In genomic region chr8:94978131-94978530, GRCm38 (mm10) we compare ENCODE assay signal across 8 mouse cellular contexts. TPM values are rescaled to one million over a fixed set of nuclear protein-coding genes. Genes with fewer than 3 reads are reported as not detected.
A peak's percentile ranks its signal among the peaks of the same experiment; 100 is the strongest.
DNase-seq lines count a peak whose midpoint lies in the region; ATAC-seq and TF ChIP-seq lines count a peak whose summit lies in the region.

No protein-coding gene starts in this region.

- peak overlapping the region; percentile 40; the same call in 1 of the 2 replicates for H3K4me3 ChIP-seq in heart, embryonic 13.5 days
- peak overlapping the region; percentile 59 for H3K4me3 ChIP-seq in thymus, adult 2 months (ENCODE audit: control insufficient read depth, insufficient read depth, low read length)
- H3K4me3 ChIP-seq in midbrain, embryonic 11.5 days (ENCODE audit: low read depth, low read length): no peak overlapping the region

- peak overlapping the region; percentile 61; the same call in 1 of the 2 replicates for H3K4me2 ChIP-seq in heart, embryonic 13.5 days
- no peak overlapping the region for H3K4me2 ChIP-seq in midbrain, embryonic 11.5 days

- H3K9me3 ChIP-seq in heart, embryonic 13.5 days: no peaks in the 10 kb centered on the region
- no peaks in the 10 kb centered on the region for H3K9me3 ChIP-seq in midbrain, embryonic 11.5 days (ENCODE audit: control insufficient read depth, low read length)

- WGBS in heart, embryonic 13.5 days: 47% methylated on average over 9 of the region's 9 CpGs
- WGBS in thymus, adult 2 months: 5% methylated on average over 9 of the region's 9 CpGs
- WGBS in midbrain, embryonic 11.5 days: 59% methylated on average over 9 of the region's 9 CpGs

- TF ChIP-seq CTCF in thymus, adult 2 months (IDR thresholded peaks at IDR 0.05; ENCODE audit: borderline replicate concordance, control insufficient read depth, extremely low read depth, insufficient read depth, low read length, poor library complexity): no peak

- no peak for TF ChIP-seq POLR2A in thymus, adult 2 months (IDR thresholded peaks at IDR 0.05; ENCODE audit: control insufficient read depth, extremely low read depth, insufficient read depth, low read length, poor library complexity)

- DNase-seq in heart, adult 8-10 months (ENCODE audit: low spot score): no peak
- DNase-seq in thymus, adult 2 months: peak; percentile 49
- DNase-seq in thymus, postnatal 0 days (ENCODE audit: low spot score): no peak
- no peak for DNase-seq in midbrain, embryonic 11.5 days (ENCODE audit: low spot score, missing footprints)
- DNase-seq in ovary, postnatal 36 days (ENCODE audit: low spot score): no peak
- DNase-seq in adrenal gland, postnatal 36 days: no peak
- no peak for DNase-seq in right cerebral cortex, postnatal 36 days (ENCODE audit: low spot score in 2 of 2)

- no peaks in the 10 kb centered on the region for H3K36me3 ChIP-seq in heart, embryonic 13.5 days
- no peaks in the 10 kb centered on the region for H3K36me3 ChIP-seq in thymus, adult 2 months (ENCODE audit: control insufficient read depth, insufficient read depth, low read length)
- no peaks in the 10 kb centered on the region for H3K36me3 ChIP-seq in midbrain, embryonic 11.5 days (ENCODE audit: control insufficient read depth, insufficient read depth, low read length)

- no peak overlapping the region for H3K9ac ChIP-seq in heart, embryonic 13.5 days
- no peak overlapping the region for H3K9ac ChIP-seq in midbrain, embryonic 11.5 days (ENCODE audit: low read length)

- ATAC-seq in heart, embryonic 13.5 days (ENCODE audit: extremely low read depth, insufficient number of reproducible peaks, low FRiP score, low TSS enrichment): no peak
- peak; percentile 33 for ATAC-seq in midbrain, embryonic 11.5 days (ENCODE audit: low FRiP score)

- H3K27me3 ChIP-seq in heart, embryonic 13.5 days (replicated peaks): peaks cover 63% of the 10 kb centered on the region
- no peaks in the 10 kb centered on the region for H3K27me3 ChIP-seq in thymus, adult 2 months (ENCODE audit: control insufficient read depth, insufficient read depth, low read length)
- H3K27me3 ChIP-seq in midbrain, embryonic 11.5 days (ENCODE audit: control insufficient read depth, insufficient read depth, low read length): peaks cover 3% of the 10 kb centered on the region; the same call in 1 of the 2 replicates

- H3K27ac ChIP-seq in heart, embryonic 13.5 days (replicated peaks): no peak overlapping the region
- H3K27ac ChIP-seq in thymus, adult 2 months (ENCODE audit: control insufficient read depth, insufficient read depth, low read length): peak overlapping the region; percentile 65; the same call in 1 of the 2 replicates
- no peak overlapping the region for H3K27ac ChIP-seq in midbrain, embryonic 11.5 days (ENCODE audit: low read depth, low read length)

- peaks cover 41% of the 10 kb centered on the region for H3K4me1 ChIP-seq in heart, embryonic 13.5 days
- H3K4me1 ChIP-seq in thymus, adult 2 months (replicated peaks; ENCODE audit: control insufficient read depth, insufficient read depth, low read length): peaks cover 87% of the 10 kb centered on the region
- H3K4me1 ChIP-seq in midbrain, embryonic 11.5 days (ENCODE audit: control insufficient read depth, insufficient read depth, low read length): peaks cover 19% of the 10 kb centered on the region

RNA-seq across cellular contexts. Expression of gene Adgrg1, which starts 3.6 kb away (rescaled TPM):
- 4.4 and 4.7 TPM in 2 replicates for polyA plus RNA-seq in heart, embryonic 13.5 days (2015; fragmentation: Nextera tagmentation; extraction: Ambion mirVana)
- 10 to 100 TPM; 41.3 to 63.6 (median 51.8) TPM for total RNA-seq in heart, adult 8-10 months (2022)
- 146 and 166 TPM in 2 replicates for polyA plus RNA-seq in thymus, adult 2 months (2012; rRNA removed)
- polyA plus RNA-seq in thymus, postnatal 0 days (2015; fragmentation: Nextera tagmentation; extraction: Ambion mirVana): 37.8 and 43.2 TPM in 2 replicates
- 153 and 157 TPM in 2 replicates for polyA plus RNA-seq in midbrain, embryonic 11.5 days (2014; fragmentation: Nextera tagmentation; extraction: Ambion mirVana)
- 10 to 100 TPM; 15.1 to 23.4 TPM for total RNA-seq in adrenal gland, postnatal 36 days (2021)

RNA-seq across cellular contexts. Expression of gene Adgrg3, which starts 39.4 kb away (rescaled TPM):
- polyA plus RNA-seq in heart, embryonic 13.5 days (2015; fragmentation: Nextera tagmentation; extraction: Ambion mirVana): 3.0 and 3.1 TPM in 2 replicates
- 1 to 10 TPM in 3 of 4 experiments, under 1 TPM in 1; 0.75 to 1.3 (median 1.2) TPM for total RNA-seq in heart, adult 8-10 months (2022)
- 27.0 and 32.0 TPM in 2 replicates for polyA plus RNA-seq in thymus, adult 2 months (2012; rRNA removed)
- 8.5 and 9.7 TPM in 2 replicates for polyA plus RNA-seq in thymus, postnatal 0 days (2015; fragmentation: Nextera tagmentation; extraction: Ambion mirVana)
- 2.6 and 2.8 TPM in 2 replicates for polyA plus RNA-seq in midbrain, embryonic 11.5 days (2014; fragmentation: Nextera tagmentation; extraction: Ambion mirVana)
- 1 to 10 TPM; 3.2 to 3.7 TPM for total RNA-seq in adrenal gland, postnatal 36 days (2021)

RNA-seq across cellular contexts. Expression of gene Adgrg5, which starts 54.6 kb away (rescaled TPM):
- 0.18 and 0.32 TPM in 2 replicates for polyA plus RNA-seq in heart, embryonic 13.5 days (2015; fragmentation: Nextera tagmentation; extraction: Ambion mirVana)
- under 1 TPM in 1 of 4 experiments, not detected in 3; 0.57 TPM for total RNA-seq in heart, adult 8-10 months (2022)
- 37.5 and 40.5 TPM in 2 replicates for polyA plus RNA-seq in thymus, adult 2 months (2012; rRNA removed)
- 5.4 and 5.5 TPM in 2 replicates for polyA plus RNA-seq in thymus, postnatal 0 days (2015; fragmentation: Nextera tagmentation; extraction: Ambion mirVana)
- polyA plus RNA-seq in midbrain, embryonic 11.5 days (2014; fragmentation: Nextera tagmentation; extraction: Ambion mirVana): 0.36 and 0.40 TPM in 2 replicates
- 1 to 10 TPM in 1 of 2 experiments, under 1 TPM in 1; 0.33 to 1.3 TPM for total RNA-seq in adrenal gland, postnatal 36 days (2021)
